Mouse (Mus musculus) stomach, embryonic 15.5 days (tissue): ENCODE measurements at regions not wholly inside any gene's neighbourhood (a gene's known extent, or its start where the extent isn't known, plus 50 kb on each side); places are given as distances from the start of the nearest gene placed in this dataset.

Experiments used
- ATAC-seq: fragments of 200-750 bp; cut with Nextera tagmentation; 2 replicates; pipeline ENCODE4 v1.8.0; 2017; ENCODE audit warnings: low read depth, moderate number of reproducible peaks, moderate TSS enrichment; ENCODE audit not compliant: insufficient read depth, low FRiP score
- H3K27ac ChIP-seq: fragments of 300-500 bp; sonication (generic); 2 replicates; pipeline ENCODE4 v1.5.1; 2015; ENCODE audit warnings: mild to moderate bottlenecking, inconsistent platforms
- H3K27me3 ChIP-seq: fragments of 300-500 bp; sonication (generic); replicated peaks from 2 replicates; pipeline ENCODE4 v1.6.1; 2015; ENCODE audit warnings: inconsistent platforms
- H3K36me3 ChIP-seq: fragments of 300-500 bp; sonication (generic); 2 replicates; pipeline ENCODE4 v1.6.1; 2015; ENCODE audit warnings: inconsistent platforms
- H3K4me1 ChIP-seq: fragments of 300-500 bp; sonication (generic); 2 replicates; pipeline ENCODE4 v1.6.1; 2015; ENCODE audit warnings: inconsistent platforms
- H3K4me2 ChIP-seq: fragments of 300-500 bp; sonication (generic); 2 replicates; pipeline ENCODE4 v1.6.1; 2015; ENCODE audit warnings: mild to moderate bottlenecking, inconsistent platforms
- H3K4me3 ChIP-seq: fragments of 300-500 bp; sonication (generic); replicated peaks from 2 replicates; pipeline ENCODE4 v1.5.1; 2015; ENCODE audit warnings: inconsistent platforms
- H3K9ac ChIP-seq: fragments of 300-500 bp; sonication (generic); 2 replicates; pipeline ENCODE4 v1.6.1; 2015; ENCODE audit warnings: inconsistent platforms
- H3K9me3 ChIP-seq: fragments of 300-500 bp; sonication (generic); 2 replicates; pipeline ENCODE4 v1.6.1; 2016; ENCODE audit warnings: inconsistent platforms
- WGBS: fragments of 180-500 bp; shearing (Covaris S2); methylation state at CpG from one replicate; pipeline ENCODE4 v1.1.7; 2015; 5-methylcytosine and 5-hydroxymethylcytosine counted together

GRCm38 (mm10) chr3:148696555-148696954 is 293.8 kb downstream of the Adgrl2 start:
- Histone ChIP-seq H3K36me3 (no peaks in the 10 kb centered on the region), H3K9ac (no peak overlapping the region), H3K4me1 (no peaks in the 10 kb centered on the region), H3K27ac (no peak overlapping the region), H3K4me2 (no peak overlapping the region), H3K4me3 (no peak overlapping the region), H3K27me3 (no peaks in the 10 kb centered on the region), H3K9me3 (no peaks in the 10 kb centered on the region)
- ATAC-seq: no peak
- WGBS: 80% methylated on average over 7 of the region's 7 CpGs

GRCm38 (mm10) chr3:148695453-148695852 is 294.9 kb downstream of the Adgrl2 start:
- no peak overlapping the region for H3K4me2 ChIP-seq
- no peak overlapping the region for H3K9ac ChIP-seq
- H3K27ac ChIP-seq: no peak overlapping the region
- H3K27me3 ChIP-seq: no peaks in the 10 kb centered on the region
- H3K4me3 ChIP-seq: no peak overlapping the region
- no peaks in the 10 kb centered on the region for H3K4me1 ChIP-seq
- no peak for ATAC-seq
- H3K36me3 ChIP-seq: no peaks in the 10 kb centered on the region
- WGBS: 82% methylated on average over 6 of the region's 6 CpGs
- H3K9me3 ChIP-seq: no peaks in the 10 kb centered on the region

- H3K27me3 ChIP-seq: no peaks in the 10 kb centered on the region
- no peak overlapping the region for H3K4me2 ChIP-seq
- H3K4me1 ChIP-seq: no peaks in the 10 kb centered on the region; the same call in 1 of the 2 replicates
- no peaks in the 10 kb centered on the region for H3K9me3 ChIP-seq
- no peak overlapping the region for H3K4me3 ChIP-seq
- H3K27ac ChIP-seq: no peak overlapping the region
- no peak overlapping the region for H3K9ac ChIP-seq
- H3K36me3 ChIP-seq: no peaks in the 10 kb centered on the region
- no peak for ATAC-seq
These were observed 307.2 kb downstream of the Adgrl2 start for GRCm38 (mm10) chr3:148683181-148683580.

- H3K36me3 ChIP-seq: no peaks in the 10 kb centered on the region
- no peaks in the 10 kb centered on the region for H3K9me3 ChIP-seq
- no peak for ATAC-seq
- H3K9ac ChIP-seq: no peak overlapping the region
- H3K4me3 ChIP-seq: no peak overlapping the region
- H3K27ac ChIP-seq: no peak overlapping the region
- H3K27me3 ChIP-seq: no peaks in the 10 kb centered on the region
- H3K4me2 ChIP-seq: no peak overlapping the region
- H3K4me1 ChIP-seq: no peaks in the 10 kb centered on the region; the same call in 1 of the 2 replicates
- WGBS: 81% methylated on average over 6 of the region's 6 CpGs
These were observed 307.8 kb downstream of the Adgrl2 start for GRCm38 (mm10) chr3:148682445-148682994.

- ATAC-seq: no peak
- Histone ChIP-seq H3K4me1 (no peaks in the 10 kb centered on the region; the same call in 1 of the 2 replicates), H3K9ac (no peak overlapping the region), H3K36me3 (no peaks in the 10 kb centered on the region), H3K4me3 (no peak overlapping the region), H3K4me2 (no peak overlapping the region), H3K27ac (no peak overlapping the region), H3K27me3 (no peaks in the 10 kb centered on the region), H3K9me3 (no peaks in the 10 kb centered on the region)
- 60% methylated on average over 2 of the region's 2 CpGs for WGBS
These were observed 309.2 kb downstream of the Adgrl2 start for GRCm38 (mm10) chr3:148681186-148681585.

GRCm38 (mm10) chr3:148680737-148681136 is 309.6 kb downstream of the Adgrl2 start:
- Histone ChIP-seq H3K27me3 (no peaks in the 10 kb centered on the region), H3K4me3 (no peak overlapping the region), H3K9ac (no peak overlapping the region), H3K36me3 (no peaks in the 10 kb centered on the region), H3K9me3 (no peaks in the 10 kb centered on the region), H3K27ac (no peak overlapping the region), H3K4me2 (no peak overlapping the region), H3K4me1 (no peaks in the 10 kb centered on the region; the same call in 1 of the 2 replicates)
- ATAC-seq: no peak
- WGBS: 71% methylated on average over 8 of the region's 8 CpGs

GRCm38 (mm10) chr3:148680086-148680485 is 310.3 kb downstream of the Adgrl2 start:
- H3K36me3 ChIP-seq: no peaks in the 10 kb centered on the region
- ATAC-seq: no peak
- no peak overlapping the region for H3K9ac ChIP-seq
- no peak overlapping the region for H3K4me2 ChIP-seq
- H3K4me3 ChIP-seq: no peak overlapping the region
- H3K4me1 ChIP-seq: no peaks in the 10 kb centered on the region; the same call in 1 of the 2 replicates
- H3K27me3 ChIP-seq: no peaks in the 10 kb centered on the region
- no peaks in the 10 kb centered on the region for H3K9me3 ChIP-seq
- no peak overlapping the region for H3K27ac ChIP-seq
- 78% methylated on average over 4 of the region's 4 CpGs for WGBS

- Histone ChIP-seq H3K27me3 (no peaks in the 10 kb centered on the region), H3K9me3 (no peaks in the 10 kb centered on the region), H3K4me3 (no peak overlapping the region), H3K9ac (no peak overlapping the region), H3K4me2 (no peak overlapping the region), H3K27ac (no peak overlapping the region), H3K4me1 (no peaks in the 10 kb centered on the region; the same call in 1 of the 2 replicates), H3K36me3 (no peaks in the 10 kb centered on the region)
- ATAC-seq: no peak
- 49% methylated on average over 2 of the region's 2 CpGs for WGBS
These were observed 311.2 kb downstream of the Adgrl2 start for GRCm38 (mm10) chr3:148679121-148679520.

GRCm38 (mm10) chr3:148676025-148676424 is 314.3 kb downstream of the Adgrl2 start:
- Histone ChIP-seq H3K27me3 (no peaks in the 10 kb centered on the region), H3K4me1 (no peaks in the 10 kb centered on the region), H3K4me2 (no peak overlapping the region), H3K9ac (no peak overlapping the region), H3K36me3 (no peaks in the 10 kb centered on the region), H3K4me3 (no peak overlapping the region), H3K9me3 (no peaks in the 10 kb centered on the region), H3K27ac (no peak overlapping the region)
- WGBS: 76% methylated on average over 2 of the region's 2 CpGs
- ATAC-seq: no peak

- no peaks in the 10 kb centered on the region for H3K27me3 ChIP-seq
- no peak overlapping the region for H3K4me3 ChIP-seq
- H3K27ac ChIP-seq: no peak overlapping the region
- no peaks in the 10 kb centered on the region for H3K4me1 ChIP-seq
- no peak overlapping the region for H3K4me2 ChIP-seq
- no peak for ATAC-seq
- H3K36me3 ChIP-seq: no peaks in the 10 kb centered on the region
- H3K9ac ChIP-seq: no peak overlapping the region
- H3K9me3 ChIP-seq: no peaks in the 10 kb centered on the region
- 52% methylated on average over 6 of the region's 6 CpGs for WGBS
These were observed 327.4 kb downstream of the Adgrl2 start for GRCm38 (mm10) chr3:148662888-148663477.

GRCm38 (mm10) chr3:148659024-148659423 is 331.3 kb downstream of the Adgrl2 start:
- no peak overlapping the region for H3K27ac ChIP-seq
- no peak overlapping the region for H3K4me2 ChIP-seq
- H3K4me1 ChIP-seq: no peaks in the 10 kb centered on the region
- no peaks in the 10 kb centered on the region for H3K9me3 ChIP-seq
- no peak for ATAC-seq
- H3K27me3 ChIP-seq: no peaks in the 10 kb centered on the region
- H3K4me3 ChIP-seq: no peak overlapping the region
- WGBS: 83% methylated on average over 5 of the region's 5 CpGs
- H3K36me3 ChIP-seq: no peaks in the 10 kb centered on the region
- no peak overlapping the region for H3K9ac ChIP-seq

- Histone ChIP-seq H3K36me3 (no peaks in the 10 kb centered on the region), H3K4me3 (no peak overlapping the region), H3K4me1 (no peaks in the 10 kb centered on the region), H3K4me2 (no peak overlapping the region), H3K27ac (no peak overlapping the region), H3K27me3 (no peaks in the 10 kb centered on the region), H3K9me3 (no peaks in the 10 kb centered on the region), H3K9ac (no peak overlapping the region)
- ATAC-seq: no peak
- WGBS: 52% methylated on average over 8 of the region's 8 CpGs
These were observed 332.0 kb downstream of the Adgrl2 start for GRCm38 (mm10) chr3:148658368-148658767.

GRCm38 (mm10) chr3:148656187-148656586 is 334.2 kb downstream of the Adgrl2 start:
- Histone ChIP-seq H3K4me3 (no peak overlapping the region), H3K36me3 (no peaks in the 10 kb centered on the region), H3K4me2 (no peak overlapping the region), H3K9ac (no peak overlapping the region), H3K9me3 (no peaks in the 10 kb centered on the region), H3K27me3 (no peaks in the 10 kb centered on the region), H3K4me1 (no peaks in the 10 kb centered on the region), H3K27ac (no peak overlapping the region)
- ATAC-seq: no peak
- 89% methylated on average over 7 of the region's 7 CpGs for WGBS
